Mouse (Mus musculus): ENCODE measurements at regions not wholly inside any gene's neighbourhood (a gene's known extent, or its start where the extent isn't known, plus 50 kb on each side); places are given as distances from the start of the nearest gene placed in this dataset.
"Not testable (repeated sequence)": the region's sequence is repeated elsewhere in the genome, so short reads cannot be mapped to it uniquely, and the experiment has no call there.

DNA sequence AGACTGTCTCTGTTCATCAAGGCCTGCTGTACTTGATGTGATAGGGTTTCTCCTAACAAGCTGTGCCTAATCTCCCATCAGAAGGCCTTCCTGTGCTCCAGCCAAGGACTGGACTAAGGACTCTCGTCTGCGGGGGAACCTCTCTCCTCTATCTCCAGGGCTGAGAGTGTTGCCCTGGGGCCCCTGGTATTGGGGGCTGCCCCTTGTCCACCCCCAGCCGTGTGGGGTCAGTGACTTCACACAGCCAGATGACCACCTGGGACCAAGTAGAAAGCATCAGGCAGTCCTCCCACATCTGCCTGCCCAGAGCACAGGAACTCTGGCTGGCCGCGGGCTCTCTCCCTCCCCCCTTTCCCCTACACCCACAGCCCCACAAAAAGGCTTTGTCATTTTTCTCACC lies 651.5 kb upstream of the Kif2b start:
- no peak for DNase-seq (ENCODE audit: low spot score in 2 of 2)

GRCm38 (mm10) chr11:92208980-92209548 lies 631.7 kb upstream of the Kif2b start:
- no peak for DNase-seq (ENCODE audit: low spot score in 2 of 2)

GRCm38 (mm10) chr11:92178393-92178792 lies 601.0 kb upstream of the Kif2b start:
- DNase-seq (ENCODE audit: low spot score in 2 of 2), result not testable (repeated sequence)

- no peak for DNase-seq (ENCODE audit: low spot score in 2 of 2)
Observed at GRCm38 (mm10) chr11:92153124-92153523, 575.8 kb upstream of the Kif2b start.

DNA sequence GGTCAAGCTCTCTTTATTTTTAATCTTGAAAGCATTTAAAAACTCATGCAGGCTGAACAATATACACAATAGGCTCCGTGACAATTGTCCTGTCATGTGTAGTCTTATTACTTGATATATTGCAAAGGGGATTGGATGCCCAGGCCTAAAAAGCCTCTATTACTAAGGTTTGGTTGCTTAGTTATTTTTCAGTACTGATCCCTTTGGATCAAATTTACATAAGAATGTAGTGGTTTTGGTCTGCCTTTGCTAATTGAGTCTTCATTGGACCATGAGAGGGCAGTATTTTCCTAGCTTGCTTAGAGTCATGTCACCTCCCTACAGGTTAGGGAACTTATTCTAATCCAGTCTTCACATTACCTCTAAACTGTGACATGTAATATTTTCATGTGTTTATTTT lies 558.3 kb upstream of the Kif2b start:
- DNase-seq (ENCODE audit: low spot score in 2 of 2), result peak in 1 of 2 experiments; percentile 7

DNA sequence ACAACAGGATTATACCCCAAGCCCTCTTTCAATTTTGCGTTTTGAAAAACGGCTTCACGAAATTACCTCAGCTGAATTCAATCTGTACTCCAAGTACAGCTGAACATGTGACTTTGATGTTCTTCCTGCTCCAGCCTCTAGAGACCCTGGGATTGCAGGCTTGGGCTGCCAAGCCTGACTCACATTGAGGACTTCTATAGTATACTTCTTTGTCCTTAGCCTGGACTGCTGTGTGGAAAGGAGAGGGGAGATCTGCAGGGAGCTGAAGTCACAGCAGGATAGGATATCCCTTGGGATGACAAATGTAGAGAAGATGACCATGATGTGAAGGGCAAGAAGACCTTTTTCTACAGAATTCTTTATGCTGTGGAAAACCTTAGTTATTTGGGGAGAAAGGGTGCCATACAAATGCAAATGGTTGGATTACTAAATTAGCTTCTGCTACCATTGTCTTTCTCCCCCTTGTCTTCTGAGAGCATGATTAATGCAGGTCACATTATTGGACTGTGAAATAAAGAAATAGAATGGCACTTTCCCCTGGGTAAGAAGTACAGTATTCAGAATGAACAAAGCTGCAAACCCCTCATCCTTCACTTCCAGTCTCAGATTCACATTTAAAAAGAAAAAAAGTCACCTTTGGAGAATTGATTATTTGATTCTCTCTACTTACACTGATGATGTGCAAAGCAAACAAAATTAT lies 557.7 kb upstream of the Kif2b start:
- no peak for DNase-seq (ENCODE audit: low spot score in 2 of 2)

DNA sequence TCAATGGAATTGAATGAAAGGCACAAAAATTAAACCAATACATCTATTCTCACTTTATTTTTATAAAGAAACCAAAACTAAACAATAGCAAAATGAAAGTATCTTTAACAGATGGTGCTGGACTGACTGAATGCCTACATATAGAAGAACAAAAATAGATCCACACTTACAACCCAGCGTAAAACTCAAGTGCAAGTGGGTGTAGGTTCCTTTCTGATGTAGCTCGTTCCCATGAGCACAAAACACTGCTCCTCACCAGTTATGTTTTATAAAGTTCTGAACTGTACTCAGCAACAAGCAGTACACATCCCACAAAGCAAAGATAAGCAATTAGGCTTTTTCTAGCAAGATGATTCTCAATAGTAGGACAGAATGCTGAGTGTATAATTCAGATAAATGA lies 507.4 kb upstream of the Kif2b start:
- no peak for DNase-seq (ENCODE audit: low spot score in 2 of 2)

- DNase-seq (ENCODE audit: low spot score in 2 of 2), result no peak
Observed at GRCm38 (mm10) chr11:92041695-92042094, 464.3 kb upstream of the Kif2b start.

DNA sequence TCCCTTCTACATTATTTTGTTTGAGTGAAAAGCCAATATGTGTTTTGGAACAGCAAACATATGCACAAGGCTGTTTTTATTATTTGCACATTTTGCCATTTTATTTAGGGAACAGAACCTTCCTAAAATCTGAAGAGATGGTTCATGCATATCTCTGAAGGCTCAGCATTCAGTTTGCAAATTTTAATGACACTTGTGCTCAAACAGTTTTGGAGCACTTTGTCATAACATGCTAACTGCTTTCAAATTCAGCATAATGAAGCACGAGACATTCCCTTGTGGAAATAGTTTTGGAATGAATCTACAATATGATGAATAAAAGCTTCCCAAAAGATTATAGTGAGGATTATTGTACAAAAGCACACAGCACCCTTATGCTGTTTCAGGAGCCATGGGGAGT lies 462.8 kb upstream of the Kif2b start:
- peak in 1 of 2 experiments; percentile 38 for DNase-seq (ENCODE audit: low spot score in 2 of 2)

DNA sequence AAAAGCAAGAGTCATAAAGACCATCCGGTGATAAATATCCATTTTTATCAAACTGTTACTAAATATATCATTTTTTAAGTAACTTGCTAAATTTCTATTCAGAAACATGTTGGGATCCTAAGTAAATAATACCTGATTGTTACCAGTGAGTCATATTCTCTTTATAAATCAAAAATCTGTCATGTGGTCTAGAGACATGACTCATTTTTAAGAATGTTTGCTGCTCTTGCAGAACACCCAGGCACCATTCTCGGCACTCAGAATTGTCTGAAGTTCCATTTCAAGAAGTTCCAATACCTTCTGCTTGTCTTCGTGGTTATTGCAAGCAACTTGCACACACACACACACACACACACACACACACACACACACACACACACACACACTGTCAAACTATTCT lies 441.1 kb upstream of the Kif2b start:
- DNase-seq (ENCODE audit: low spot score in 2 of 2), result no peak

GRCm38 (mm10) chr11:92011284-92011683 lies 433.9 kb upstream of the Kif2b start:
- peak in 1 of 2 experiments; percentile 22 for DNase-seq (ENCODE audit: low spot score in 2 of 2)

DNA sequence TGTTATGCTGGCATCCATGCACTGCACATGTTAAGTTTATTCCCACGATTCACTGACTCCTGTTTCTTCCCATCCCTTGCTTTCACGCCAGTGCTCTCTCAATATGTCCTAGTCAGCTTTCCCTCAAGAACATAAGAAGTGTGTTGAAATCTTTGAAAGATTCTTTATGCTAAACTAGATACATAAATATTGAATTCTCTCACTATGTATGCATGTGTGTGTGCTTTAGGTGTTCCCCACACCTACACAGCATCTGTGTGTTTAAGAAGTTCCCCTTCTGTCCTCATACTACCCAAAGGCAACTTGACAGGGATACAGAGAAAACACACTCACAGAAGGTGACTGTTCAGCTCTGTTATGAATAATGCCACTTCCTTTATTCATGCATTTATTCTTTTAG lies 418.2 kb upstream of the Kif2b start:
- DNase-seq (ENCODE audit: low spot score in 2 of 2), result no peak

DNA sequence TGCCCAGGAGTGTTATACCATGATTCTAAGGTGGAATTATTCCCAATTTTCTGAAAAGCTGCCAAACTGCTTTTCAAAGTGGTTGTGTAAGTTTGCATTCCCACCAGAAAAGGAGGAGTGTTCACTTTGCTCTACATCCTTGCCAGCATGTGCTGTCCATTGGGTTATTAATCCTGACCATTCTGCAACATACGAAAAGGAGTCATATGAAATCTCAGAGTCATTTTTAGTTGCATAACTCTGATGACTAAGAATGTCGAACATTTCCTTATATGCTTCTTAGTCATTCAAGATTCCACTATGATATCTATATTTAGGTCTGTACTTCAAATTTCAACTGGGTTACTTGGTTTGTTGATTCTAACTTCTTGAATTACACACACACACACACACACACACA lies 392.2 kb upstream of the Kif2b start:
- DNase-seq (ENCODE audit: low spot score in 2 of 2), result no peak

- no peak for DNase-seq (ENCODE audit: low spot score in 2 of 2)
Observed at GRCm38 (mm10) chr11:91944336-91944735, 367.0 kb upstream of the Kif2b start.

Small RNAs in the stretch of these regions (microRNA-seq; reads per million reads assigned to microRNA genes)
- gene Gm22702, result 0 reads per million in 2 experiments

Measured in layer of hippocampus, postnatal 14 days (tissue).